Mouse (Mus musculus): ENCODE results near the gene Nalcn. TPM values are rescaled to one million over a fixed set of nuclear protein-coding genes. Genes with fewer than 3 reads are reported as not detected.

Gene Nalcn
- polyA plus RNA-seq, 1 experiment from 2014 or later: 2.0 TPM

DNA sequence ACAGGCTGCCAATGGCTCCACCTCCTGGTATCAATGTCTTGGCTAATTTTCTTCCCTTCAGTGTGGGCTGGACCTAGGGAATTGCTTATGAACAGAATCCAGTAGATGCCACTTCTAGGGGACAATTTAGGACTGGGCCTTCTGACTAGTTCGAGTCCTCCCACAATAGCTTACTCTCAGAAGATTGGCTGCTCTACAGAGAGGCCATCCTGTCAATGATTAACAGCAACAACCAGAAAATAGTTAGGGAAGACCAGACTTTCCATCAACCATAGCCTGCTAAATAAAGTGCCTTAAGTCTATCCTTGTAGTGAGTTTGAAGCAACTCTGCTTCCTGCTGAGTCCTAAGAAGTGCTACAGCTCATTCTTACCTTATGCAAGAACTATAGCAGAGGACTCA lies 386.2 kb downstream of the Nalcn start:
- no peaks in the 10 kb centered on the region for H3K36me3 ChIP-seq
- no peak for DNase-seq (ENCODE audit: low spot score)
- WGBS: 91% methylated on average over 1 of the region's 1 CpGs
- H3K4me3 ChIP-seq: no peak overlapping the region
- no peak overlapping the region for H3K27ac ChIP-seq (replicated peaks)
- H3K27me3 ChIP-seq (ENCODE audit: low read depth, poor library complexity, severe bottlenecking): no peaks in the 10 kb centered on the region; the same call in 1 of the 2 replicates
- H3K9me3 ChIP-seq (replicated peaks): no peaks in the 10 kb centered on the region
- no peaks in the 10 kb centered on the region for H3K4me1 ChIP-seq

- no peaks in the 10 kb centered on the region for H3K4me1 ChIP-seq
- H3K27ac ChIP-seq (replicated peaks): no peak overlapping the region
- WGBS: 14% methylated on average over 2 of the region's 2 CpGs
- no peaks in the 10 kb centered on the region; the same call in 1 of the 2 replicates for H3K27me3 ChIP-seq (ENCODE audit: low read depth, poor library complexity, severe bottlenecking)
- no peak for DNase-seq (ENCODE audit: low spot score)
- no peaks in the 10 kb centered on the region for H3K36me3 ChIP-seq
- H3K9me3 ChIP-seq (replicated peaks): no peaks in the 10 kb centered on the region
- H3K4me3 ChIP-seq: no peak overlapping the region
Measured at GRCm38 (mm10) chr14:123239945-123240344, 387.0 kb downstream of the Nalcn start.

GRCm38 (mm10) chr14:123237002-123237401 lies 389.9 kb downstream of the Nalcn start:
- no peak for DNase-seq (ENCODE audit: low spot score)
- H3K36me3 ChIP-seq: no peaks in the 10 kb centered on the region
- H3K27ac ChIP-seq (replicated peaks): no peak overlapping the region
- H3K27me3 ChIP-seq (ENCODE audit: low read depth, poor library complexity, severe bottlenecking): no peaks in the 10 kb centered on the region; the same call in 1 of the 2 replicates
- H3K4me3 ChIP-seq: no peak overlapping the region
- no peaks in the 10 kb centered on the region for H3K9me3 ChIP-seq (replicated peaks)
- 86% methylated on average over 2 of the region's 2 CpGs for WGBS
- no peaks in the 10 kb centered on the region for H3K4me1 ChIP-seq

DNA sequence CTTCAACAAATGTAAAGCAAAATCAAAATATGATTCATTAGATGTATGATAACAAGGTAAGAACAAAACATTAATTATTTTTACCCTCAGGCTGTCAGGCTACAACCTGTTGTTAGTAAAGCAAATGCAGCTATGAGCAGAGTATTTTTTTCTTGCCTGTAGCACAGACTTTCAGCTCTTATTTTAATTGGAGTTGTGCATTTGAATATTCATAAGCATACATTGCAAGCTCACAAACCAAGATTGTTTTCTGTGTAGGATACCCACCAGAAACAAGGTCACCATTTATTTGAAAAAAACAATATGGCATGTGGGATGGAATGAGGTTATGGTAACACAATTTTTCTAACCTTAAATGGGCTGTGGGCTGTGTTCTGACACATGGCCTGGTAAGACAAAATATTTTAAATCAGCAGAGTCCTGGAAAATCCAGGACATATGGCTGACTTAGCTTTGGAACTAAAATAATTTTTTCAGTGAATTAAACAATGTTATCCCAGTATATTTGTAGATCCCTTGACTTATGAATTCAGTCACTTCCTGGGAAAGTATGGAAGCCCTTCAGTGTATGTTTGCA lies 394.2 kb downstream of the Nalcn start:
- no peak for DNase-seq (ENCODE audit: low spot score)

More for the DNA sequence above, 394.2 kb downstream of the Nalcn start:
- H3K4me3 ChIP-seq: no peak overlapping the region
- H3K27me3 ChIP-seq (ENCODE audit: low read depth, poor library complexity, severe bottlenecking): no peaks in the 10 kb centered on the region
- H3K27ac ChIP-seq (replicated peaks): no peak overlapping the region
- no peaks in the 10 kb centered on the region for H3K4me1 ChIP-seq
- H3K9me3 ChIP-seq (replicated peaks): no peaks in the 10 kb centered on the region
- H3K36me3 ChIP-seq: no peaks in the 10 kb centered on the region

Other genes starting within 250 kb of the Nalcn start
- 0.31 and 0.58 TPM in 2 replicates for gene Itgbl1, start 32.8 kb upstream of the Nalcn start, polyA plus RNA-seq (2016; fragmentation: Nextera tagmentation; extraction: Ambion mirVana)